Mouse (Mus musculus): ENCODE data around the gene Prune2. TPM values are rescaled to one million over a fixed set of nuclear protein-coding genes. Genes with fewer than 3 reads are reported as not detected.

Prune2 gene
- total and polyA plus RNA-seq, 3 experiments = 1.6 to 33.7 (median 17.7) TPM

DNA sequence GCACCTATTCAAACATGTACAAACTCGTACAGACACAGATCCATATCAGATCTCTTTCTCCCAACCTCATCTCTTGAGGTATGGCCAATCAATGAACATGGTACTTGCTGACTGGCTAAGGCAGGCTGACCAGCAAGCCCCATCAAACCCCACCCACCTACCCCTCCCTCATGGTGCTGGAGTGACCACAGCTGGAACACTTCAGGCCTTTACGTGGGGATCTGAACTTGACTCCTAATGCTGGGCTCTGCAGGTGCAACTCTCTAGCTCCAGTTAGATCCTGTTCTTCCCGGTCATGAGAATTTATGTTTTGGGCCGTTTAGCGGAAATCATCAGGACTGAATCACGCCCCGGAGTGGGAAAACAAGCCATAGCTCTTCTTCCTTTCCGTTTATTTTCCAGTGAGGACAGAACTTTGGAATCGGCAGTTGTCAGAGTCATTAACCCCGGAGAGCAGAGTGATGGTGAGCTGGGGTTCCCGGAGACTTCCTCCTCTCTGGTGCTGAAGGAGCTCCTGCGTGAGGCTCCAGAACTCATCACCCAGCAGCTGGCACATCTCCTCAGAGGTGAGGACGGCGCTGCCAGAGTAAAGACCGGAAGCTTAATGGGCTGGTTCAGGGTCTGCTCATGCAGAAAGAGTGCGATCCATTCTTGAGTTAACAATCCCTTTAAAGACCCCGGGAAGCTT lies 50.4 kb downstream of the Prune2 start:
- DNase-seq = no peak

DNA sequence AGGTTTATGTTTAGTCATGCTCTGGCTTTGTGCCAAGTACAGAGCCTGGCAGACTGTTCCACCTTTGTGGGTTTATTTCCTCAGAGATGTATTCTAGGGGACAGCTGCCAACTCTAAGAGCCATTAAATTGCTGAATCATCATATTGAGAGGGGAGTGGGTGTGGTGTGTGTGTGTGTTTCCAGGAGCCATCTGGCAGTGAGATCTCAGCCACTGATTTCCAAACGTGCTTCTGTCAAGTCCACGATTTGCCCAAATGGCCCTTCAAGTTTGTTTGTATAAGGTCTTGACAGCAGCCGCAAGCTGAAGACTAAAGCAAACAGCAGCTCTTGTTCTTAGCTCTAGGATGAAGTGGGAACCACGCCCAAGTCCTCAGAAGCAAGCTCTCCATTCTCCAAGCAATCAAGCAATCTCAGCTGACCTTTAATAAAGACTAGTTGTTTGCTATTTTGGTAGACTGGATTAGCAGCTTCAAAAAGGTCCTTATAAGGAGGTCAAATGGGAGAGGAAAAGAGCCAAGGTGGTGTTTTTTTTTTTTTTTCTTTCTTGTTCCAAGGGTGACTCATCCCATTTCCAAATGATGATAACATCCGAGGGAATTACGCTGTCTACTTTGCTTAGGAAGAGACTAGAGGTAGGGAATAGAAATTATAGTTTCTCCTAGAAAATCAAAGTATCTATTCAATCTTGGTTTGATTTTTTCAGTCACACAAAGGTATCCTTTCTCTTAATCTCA lies 55.5 kb downstream of the Prune2 start:
- DNase-seq = peak; percentile 49

DNA sequence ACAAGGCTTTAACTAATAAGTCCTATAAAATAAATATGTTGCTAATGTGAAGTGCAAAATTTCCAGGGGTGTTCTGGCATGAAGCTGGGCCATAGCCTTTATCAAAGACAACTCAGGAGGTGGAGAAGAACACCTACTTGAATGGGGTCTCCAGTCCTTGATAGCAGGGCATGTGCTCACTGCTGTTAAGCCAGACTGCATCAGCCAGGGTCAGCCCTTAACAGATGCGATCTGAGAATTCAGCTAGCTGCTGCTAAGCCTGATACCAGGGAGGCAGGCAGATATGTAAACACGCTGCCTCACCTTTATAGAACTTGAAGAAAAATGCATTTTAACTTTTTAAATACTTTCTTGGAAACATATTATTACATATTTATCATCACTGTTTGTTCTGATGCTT lies 57.2 kb downstream of the Prune2 start:
- DNase-seq = no peak

DNA sequence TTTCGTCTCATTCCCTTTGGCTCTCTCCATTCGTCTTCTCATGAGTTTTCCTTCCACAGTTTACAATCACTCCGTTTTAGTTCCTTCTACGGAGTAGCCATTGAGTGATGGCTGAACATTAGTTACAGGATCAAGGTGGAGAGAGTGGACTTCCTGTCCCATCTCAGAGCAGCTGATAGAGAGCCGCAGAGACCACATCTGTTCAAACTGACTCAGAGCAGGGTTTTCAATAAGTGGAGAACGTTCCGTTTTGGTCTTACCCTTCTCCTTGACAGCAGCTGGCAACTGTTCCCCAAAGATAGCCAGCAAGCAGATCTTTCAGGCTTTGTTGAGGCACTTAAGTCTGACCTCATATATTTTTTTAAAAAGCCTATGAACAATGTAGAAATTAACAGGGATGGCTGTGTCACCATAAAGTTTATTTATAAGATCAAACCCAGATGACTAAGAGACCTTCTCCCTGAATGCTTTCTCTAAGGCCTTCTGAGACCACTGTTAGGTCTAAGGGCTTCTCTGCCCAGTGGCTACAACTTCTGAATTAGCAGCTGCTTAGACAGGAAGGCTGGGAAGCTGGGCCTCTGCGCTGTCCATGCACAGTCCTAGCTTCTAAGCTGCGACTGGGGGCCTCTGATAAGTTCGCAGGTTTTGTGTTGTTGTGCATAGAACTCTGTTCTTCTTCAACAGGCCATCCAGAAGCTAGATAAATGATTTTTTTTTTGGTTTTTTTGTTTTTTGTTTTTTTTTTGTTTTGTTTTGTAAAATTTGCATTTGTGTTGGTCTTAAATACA lies 58.6 kb downstream of the Prune2 start:
- no peak for DNase-seq

DNA sequence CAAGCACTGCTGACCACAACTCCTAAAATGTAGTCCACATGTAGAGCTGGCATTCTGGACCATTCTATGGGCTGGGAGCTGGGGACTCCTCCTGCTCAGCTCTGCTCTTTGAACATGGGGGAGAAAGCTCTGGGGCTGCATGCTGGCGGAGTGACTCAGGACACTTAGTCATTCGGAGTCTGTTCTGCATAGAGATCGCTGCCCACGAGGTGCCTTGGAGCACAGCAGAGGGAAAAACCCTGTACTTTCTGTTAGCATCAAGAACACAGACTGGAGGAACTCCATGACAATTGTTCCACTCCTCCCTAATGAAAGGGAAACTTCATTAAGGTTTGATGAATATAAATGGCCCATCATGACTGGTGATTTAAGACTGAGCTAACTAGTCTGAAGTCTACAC lies 68.8 kb downstream of the Prune2 start:
- DNase-seq = peak; percentile 40

DNA sequence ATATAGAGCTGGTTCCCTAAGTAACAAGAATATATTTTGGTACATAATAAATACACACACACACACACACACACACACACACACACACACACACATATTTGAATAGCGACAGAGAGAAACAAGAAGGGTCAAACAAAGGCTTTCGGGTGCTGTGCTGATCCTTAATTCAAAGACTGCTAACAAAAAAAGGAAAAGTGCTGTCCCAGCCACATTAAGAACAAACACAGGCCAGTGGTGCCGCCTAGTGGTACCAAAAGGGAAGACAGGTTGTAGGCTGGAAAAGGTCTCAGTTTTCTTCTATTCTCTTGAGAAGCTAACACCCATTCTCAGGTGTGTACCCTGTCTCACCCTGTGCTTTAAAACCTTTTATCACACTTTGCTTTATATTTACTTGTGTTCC lies 74.4 kb downstream of the Prune2 start:
- DNase-seq = peak; percentile 43

DNA sequence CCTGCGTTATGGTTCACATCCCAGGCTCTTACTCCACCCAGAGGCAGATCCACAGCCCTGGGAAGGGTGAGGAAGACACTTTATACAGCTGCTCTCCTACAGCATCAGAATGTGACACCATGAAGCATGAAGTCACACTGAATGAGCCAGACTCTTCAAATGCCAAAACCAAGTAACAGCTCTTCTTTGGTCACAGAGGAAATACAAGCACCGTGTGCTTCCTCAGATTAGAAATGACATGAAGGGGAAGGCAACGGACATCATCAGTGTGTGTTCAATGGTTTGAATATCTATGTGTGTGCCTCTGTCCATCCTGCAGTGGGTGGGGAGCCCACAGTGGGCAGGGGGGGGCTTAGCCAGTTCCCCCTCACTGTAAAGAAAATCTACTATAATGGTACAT lies 76.4 kb downstream of the Prune2 start:
- DNase-seq = no peak

DNA sequence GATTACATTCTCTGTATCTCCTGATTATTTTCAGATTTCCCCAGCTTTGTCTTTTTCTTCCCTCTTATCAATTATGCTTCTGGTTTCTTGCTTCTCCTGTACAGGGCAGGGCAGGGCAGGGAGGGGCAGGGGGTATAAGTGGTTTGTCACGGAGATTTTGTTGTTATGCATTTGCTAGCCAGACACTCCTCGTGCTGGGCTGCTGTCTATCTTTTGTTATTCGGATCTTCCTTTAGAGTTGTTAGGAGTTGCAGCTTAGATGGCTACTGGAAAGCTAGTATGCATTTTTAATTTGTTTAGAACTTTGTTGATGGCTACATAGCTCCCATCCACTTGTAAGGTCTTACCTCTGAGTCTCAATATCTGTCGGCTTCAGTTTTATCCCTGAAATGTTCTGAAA lies 91.0 kb downstream of the Prune2 start:
- DNase-seq = no peak

DNA sequence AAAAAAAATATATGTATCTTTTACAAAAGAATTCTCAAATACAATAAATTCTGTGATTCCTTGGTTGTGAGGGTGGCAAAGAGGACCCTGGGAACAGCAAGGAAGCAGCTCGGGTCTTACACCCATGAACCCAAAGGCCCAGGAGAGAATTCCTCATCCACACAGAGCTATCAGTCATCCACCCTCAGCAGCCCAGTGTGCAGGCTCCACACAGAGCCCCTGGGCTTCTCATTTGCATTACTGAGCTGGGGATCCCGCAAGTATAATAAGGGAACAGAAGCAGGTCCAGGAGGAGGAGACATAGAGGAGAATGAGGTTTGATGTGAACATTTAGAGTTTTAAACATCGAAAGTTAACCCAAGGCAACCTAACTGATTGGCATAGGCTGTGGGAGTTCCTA lies 100.0 kb downstream of the Prune2 start:
- DNase-seq = no peak

DNA sequence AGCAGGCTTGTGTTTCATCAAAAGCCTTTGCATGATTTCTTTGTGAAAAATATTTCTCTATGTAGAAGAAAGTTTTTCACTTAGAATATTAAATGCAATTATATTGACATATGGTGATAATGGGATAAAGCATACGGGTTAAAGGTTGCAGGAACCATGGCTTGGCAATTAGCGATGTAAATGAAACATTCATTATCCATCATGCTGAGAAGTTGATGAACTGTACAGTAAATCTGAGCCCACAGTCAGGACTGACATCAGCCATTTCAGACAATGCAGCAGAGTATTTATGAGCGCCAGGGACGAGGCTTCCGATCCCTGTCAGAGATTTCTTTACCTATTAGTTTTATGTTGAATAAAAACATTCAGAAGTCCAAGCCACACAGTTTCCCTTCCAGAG lies 104.2 kb downstream of the Prune2 start:
- DNase-seq = no peak

DNA sequence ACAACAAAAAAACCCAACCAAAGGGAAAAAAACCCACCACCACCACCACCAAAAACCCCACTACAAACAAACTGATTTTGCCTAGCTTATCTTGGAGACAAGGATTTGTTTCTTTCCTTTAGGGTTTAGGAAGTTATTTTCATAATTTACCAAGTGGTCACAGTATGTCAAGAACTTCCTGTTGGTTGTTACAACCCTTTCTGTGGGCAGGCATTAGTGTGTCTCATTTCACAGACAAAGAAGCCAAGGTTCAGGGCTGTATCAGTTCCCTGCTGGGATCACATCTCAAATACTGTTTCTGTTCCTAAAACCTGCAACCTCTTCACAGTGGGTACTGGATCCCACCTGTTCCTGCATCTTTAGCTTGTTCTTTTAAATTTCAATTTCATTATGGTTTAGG lies 108.5 kb downstream of the Prune2 start:
- DNase-seq = no peak

DNA sequence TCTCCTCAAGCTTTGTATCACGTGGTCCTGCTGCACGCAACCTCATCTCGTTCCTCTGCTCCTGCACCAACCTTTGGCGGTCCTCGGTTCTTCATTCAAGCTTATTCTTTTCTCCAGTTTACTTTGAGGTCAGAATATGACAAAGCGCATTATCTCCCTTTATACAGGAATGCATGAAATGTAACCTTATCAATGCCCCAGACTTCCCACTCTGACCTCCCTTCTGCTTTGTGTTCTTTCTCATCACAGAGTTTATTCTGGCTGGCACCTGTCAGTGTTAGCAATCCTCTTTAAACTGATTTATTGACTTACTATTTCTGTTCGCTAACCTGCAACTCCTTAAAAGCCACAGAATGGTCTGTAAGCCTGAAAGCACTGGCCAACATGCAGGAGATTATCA lies 113.1 kb downstream of the Prune2 start:
- no peak for DNase-seq

DNA sequence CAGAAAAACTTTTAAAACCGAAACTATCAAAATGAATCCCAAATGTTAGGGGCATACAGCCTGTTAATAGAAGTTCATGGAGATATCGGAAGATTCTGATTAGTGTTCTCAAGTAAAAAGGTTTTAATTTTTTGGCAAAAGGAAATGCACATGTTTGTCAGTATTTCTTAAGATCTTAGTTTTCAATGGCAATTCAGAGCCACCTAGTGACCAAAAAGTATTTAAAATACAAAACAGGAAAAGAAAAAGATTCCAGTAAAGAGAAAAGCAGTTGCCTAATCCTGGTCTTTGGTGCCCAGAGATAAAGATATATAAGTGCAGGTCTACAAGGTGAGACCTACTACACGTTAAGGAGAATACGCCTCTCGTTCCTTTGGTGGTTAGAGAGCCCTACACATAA lies 115.3 kb downstream of the Prune2 start:
- no peak for DNase-seq

DNA sequence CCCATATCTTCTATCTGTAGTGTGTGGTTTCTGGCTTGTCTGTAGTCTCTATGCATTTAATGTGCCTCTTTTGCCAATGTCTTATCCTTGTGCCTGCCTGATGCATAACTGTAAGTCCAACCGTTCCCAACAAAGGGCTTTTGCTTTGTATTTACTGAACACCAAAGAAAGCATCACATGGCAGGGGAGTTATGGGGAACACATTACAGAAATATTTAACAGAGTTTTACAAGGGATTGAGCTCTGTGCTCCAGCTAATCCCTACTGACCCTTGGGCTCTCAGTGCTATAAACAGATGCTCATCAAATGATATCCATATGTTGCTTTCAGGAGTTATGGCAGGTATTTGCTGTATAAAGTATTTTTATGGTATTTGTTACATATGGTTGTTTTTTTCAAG lies 116.3 kb downstream of the Prune2 start:
- DNase-seq = no peak

DNA sequence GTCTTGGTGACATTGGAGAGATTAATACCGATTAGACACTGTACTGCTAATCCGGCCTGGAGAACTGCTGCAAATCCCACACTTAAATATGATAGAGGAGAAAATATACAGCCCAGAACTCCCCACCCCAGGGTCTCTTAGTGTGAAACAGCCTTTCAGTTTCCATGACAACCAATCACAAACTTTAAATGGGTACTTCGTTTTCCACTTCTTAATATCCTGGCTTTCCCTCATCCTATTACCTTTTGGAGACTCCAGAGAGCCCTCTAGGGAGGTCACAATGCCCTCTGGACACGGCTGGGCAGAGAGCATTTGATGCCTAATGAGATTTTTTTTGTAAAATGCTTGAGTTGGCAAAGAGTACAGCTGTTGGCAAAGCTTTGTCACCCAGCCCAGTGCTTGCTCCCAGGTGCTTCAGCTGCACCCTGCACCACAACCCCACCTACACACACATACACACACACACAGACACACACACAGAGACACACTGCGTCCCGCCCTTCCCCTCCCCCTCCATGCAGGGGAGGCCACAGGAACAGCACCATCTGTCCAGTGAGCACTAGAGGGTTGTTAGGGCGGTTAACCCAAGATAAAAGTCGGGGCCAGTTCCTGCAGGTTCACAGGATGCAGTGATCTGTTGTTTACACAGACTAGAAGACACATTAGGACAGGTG lies 122.9 kb downstream of the Prune2 start:
- DNase-seq = no peak

DNA sequence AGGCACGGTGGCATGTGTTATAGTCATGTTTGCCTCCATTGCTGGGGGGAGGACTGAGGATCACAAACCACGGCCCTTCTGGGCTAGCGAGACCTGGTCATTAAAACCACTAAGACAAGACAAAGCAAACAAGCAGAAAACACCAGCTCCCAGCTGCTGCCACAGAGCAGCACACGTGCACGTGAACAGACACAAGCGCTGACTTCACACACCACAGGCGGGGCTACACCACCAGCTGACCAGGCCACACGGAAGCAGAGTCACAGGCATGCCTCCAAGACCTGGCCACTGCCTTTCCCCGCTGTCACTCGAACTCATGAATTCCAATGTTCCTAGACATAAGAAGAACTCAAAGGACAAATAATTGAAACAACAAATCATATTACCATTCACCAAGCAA lies 125.5 kb downstream of the Prune2 start:
- no peak for DNase-seq

DNA sequence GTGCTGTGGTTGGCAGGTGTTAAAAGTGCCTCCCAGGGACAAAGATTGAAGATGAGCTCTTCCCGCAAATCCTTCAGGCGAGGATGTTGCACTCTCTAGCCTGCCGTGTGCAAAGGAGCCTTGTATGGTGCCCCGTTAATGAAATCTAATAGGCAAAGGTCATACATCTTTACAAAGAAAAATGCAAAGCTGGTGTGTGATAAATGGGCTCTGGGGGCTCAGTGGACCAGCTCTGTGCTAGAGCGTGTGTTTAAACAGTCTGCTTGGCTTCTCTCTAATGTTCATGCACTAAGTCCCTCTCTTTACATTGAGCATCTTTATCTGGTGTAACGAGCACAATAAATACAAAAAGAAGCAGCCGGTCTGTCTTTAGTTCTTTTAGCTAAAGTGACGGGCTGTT lies 138.1 kb downstream of the Prune2 start:
- no peak for DNase-seq

DNA sequence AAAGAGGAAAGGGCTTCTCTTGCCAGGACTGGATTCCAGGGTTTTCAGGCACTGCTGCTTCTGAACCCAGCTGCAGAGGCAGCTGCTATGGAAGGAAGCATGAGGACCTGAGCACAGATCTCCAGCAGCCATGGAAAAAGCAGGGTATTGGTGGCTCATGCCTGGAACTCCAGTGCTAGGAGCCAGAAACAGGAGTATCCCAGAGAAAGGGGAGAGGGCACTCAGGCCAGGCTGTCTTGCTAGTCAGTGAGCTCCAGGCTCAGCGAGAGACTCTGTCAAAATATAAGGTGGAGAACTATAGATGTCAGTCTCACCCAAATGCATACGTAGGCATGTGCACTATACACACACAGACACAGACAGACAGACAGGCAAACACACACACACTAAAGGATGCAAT lies 140.4 kb downstream of the Prune2 start:
- DNase-seq = no peak

DNA sequence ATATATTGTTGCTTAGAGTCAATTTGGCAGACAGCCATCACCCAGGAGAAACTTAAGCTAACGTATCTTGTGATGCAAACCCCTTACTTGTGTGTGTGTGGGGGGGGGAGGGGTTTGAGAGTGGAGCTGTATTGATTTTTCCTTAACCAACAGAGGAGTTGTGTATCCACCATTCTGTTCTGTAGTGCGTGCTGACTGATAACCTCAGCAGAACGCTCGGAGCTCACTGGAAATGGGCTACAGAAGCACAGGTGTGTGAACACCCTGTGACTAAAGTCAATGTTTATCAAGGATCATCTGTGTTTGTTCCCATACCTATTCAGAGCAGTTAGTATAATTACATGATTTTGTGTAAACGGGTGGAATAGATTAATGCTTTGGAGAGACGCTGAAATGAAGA lies 141.3 kb downstream of the Prune2 start:
- DNase-seq = no peak

DNA sequence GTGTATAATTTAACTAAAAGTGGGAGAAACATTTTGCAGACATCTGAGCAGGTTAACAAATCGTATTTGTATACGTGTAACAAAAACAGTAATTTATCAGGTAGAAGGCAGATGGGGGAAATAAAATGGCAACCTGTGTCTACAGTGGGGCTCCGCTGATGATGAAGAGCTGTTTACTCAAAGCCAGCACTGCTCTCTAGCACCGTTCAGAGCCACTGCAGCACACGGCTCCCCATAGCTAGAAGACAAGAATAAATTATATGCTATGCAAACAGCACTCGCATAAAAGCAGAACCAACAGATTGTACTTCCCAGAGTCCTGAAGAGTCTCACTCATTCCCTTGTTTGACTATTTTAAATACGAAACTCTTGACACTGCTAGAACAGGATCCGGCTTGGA lies 152.9 kb downstream of the Prune2 start:
- DNase-seq = no peak

DNA sequence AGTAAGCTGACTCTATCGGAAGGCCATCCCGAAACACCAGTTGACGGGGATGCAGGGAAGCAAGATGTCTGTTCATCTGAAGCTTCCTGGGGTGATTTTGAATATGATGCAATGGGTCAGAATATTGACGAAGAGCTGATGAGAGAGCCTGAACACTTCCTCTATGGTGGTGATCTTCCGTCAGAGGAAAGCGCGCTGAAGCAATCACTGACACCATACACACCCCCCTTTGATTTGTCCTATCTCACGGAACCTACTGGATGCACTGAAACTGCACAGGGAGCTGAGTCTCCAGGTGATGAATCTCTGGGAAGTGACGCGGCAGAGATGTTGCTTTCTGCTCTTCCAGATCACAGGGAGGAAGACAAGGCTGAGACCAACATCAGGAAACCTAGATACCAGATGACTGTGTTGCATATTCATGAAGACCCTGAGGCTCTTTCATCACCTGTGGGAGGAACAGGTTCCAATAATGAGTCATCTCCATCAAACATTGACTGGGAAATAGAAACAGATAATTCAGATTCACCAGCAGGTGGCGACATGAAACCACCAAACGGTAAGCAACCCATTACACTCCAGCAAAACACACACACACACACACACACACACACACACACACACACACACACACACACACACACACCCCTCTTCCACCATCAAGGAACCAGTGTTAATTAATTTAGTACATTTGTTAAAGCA lies 168.3 kb downstream of the Prune2 start:
- DNase-seq = peak; percentile 27

DNA sequence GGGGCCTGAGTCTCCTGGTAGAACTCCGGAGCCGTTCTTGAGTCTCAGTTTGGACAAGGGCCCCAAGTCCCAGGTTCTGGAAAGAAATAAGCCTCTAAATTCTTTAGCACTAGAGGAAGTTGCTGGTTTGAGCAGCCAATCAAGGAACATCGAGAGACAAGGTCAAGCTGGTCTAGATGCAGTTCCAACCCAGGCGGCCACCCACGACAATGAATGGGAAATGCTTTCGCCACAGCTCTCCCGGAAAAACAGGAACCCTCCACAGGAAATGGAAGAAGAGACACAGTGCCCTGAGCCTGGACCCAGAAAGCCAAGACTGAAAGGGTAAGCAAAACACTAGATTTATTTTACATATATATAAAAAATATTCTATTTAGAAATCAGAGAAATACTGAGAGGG lies 169.5 kb downstream of the Prune2 start:
- DNase-seq = no peak
